Mouse (Mus musculus): ENCODE results near the gene Miga2.

DNA sequence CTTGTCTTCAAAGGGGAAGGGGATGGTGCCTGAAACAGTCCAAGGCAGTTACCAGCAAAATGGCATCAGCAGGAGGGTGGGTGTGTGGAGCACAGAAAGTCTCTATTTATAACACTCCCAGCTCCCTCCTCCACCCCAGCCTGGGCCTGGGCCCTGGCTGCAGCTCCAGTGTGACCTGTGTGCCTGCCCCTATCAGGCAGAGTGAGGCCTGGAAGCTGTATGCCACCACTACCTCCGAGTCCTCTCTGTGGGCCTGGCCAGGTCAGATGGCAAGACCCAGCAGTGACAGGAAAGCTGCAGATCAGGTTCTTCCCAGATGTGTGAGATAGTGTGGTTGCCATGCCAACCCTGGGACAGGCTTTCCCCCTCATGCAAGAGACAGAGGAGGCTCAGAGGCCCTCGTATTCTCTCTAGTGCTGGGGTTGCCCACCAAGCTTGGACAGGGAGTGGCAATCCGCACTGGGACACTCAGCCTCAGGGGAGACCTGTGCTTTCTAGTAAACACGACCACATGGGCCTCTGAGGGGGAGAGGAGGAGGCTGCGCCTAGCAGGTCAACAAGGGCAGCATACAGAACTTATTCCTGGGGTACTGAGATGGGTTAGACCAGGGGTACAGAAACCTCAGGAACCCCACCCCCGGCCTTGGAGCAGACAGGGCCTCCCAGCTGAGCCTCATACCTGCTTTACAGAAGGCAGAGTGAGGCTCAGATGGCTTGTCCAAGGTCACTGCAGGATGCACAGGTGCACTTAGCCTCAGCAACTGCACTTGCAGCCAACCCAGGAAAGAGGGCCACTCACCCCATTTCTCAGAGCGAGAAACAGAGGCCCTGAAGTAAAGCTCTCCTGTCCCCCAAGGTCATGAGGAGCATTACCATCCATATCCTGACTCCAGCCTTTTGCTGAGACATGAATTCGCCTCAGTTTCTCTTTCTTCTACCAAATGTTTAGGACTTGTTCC lies 6.2 kb upstream of the Miga2 start:
- no peak for TF ChIP-seq CTCF (IDR thresholded peaks at IDR 0.05; ENCODE audit: low read depth)
- TF ChIP-seq EP300 (IDR thresholded peaks at IDR 0.05; ENCODE audit: low read depth) = no peak

All from liver, postnatal 0 days (tissue).